Mouse (Mus musculus) kidney, adult 18-20 months (tissue): ENCODE measurements around the gene Mum1.

Experiments
- DNase-seq: peaks from one replicate; pipeline ENCODE4 v3.0.0; 2021

The Mum1 gene

GRCm38 (mm10) chr10:80273847-80274246 lies 47.6 kb downstream of the Mum1 start:
- no peak for DNase-seq

GRCm38 (mm10) chr10:80276238-80276637 lies 50.0 kb downstream of the Mum1 start:
- DNase-seq: no peak

GRCm38 (mm10) chr10:80278390-80278789 lies 52.2 kb downstream of the Mum1 start:
- no peak for DNase-seq

GRCm38 (mm10) chr10:80279273-80279672 lies 53.0 kb downstream of the Mum1 start:
- no peak for DNase-seq

- DNase-seq: peak; percentile 82
Measured at GRCm38 (mm10) chr10:80281304-80281703, 55.1 kb downstream of the Mum1 start.

- peak; percentile 78 for DNase-seq
Measured at GRCm38 (mm10) chr10:80281921-80282371, 55.7 kb downstream of the Mum1 start.

GRCm38 (mm10) chr10:80282481-80283441 lies 56.5 kb downstream of the Mum1 start:
- DNase-seq: no peak

GRCm38 (mm10) chr10:80285222-80286070 lies 59.2 kb downstream of the Mum1 start:
- no peak for DNase-seq

- DNase-seq: no peak
Measured at GRCm38 (mm10) chr10:80288097-80288496, 61.9 kb downstream of the Mum1 start.

GRCm38 (mm10) chr10:80288657-80289056 lies 62.4 kb downstream of the Mum1 start:
- DNase-seq: no peak

- peak; percentile 94 for DNase-seq
Measured at GRCm38 (mm10) chr10:80292251-80293146, 66.3 kb downstream of the Mum1 start, which contains the start of gene Rps15. TSS of gene Rps15 (plus strand) at chr10:80292453.

GRCm38 (mm10) chr10:80293325-80293724 lies 67.1 kb downstream of the Mum1 start:
- no peak for DNase-seq
